14 mouse cellular contexts compared by ENCODE assay signal in genomic region chr6:147569246-147569645, GRCm38 (mm10).
DNase-seq lines count a peak whose midpoint lies in the region; ATAC-seq lines count a peak whose summit lies in the region.
"Had no signal": no experiment of that assay in that cellular context is flagged by ENCODE, and none has a peak within 500 bp of the region (broad histone marks: within the 10 kb centered on the region; RNA-seq: fewer than 3 reads in every experiment).

No protein-coding gene starts in this region.

- no peak for ATAC-seq in megakaryocyte, adult 5-6 weeks (ENCODE audit: poor library complexity, severe bottlenecking)
- ATAC-seq in midbrain, embryonic 15.5 days (replicated peaks), result no peak

- 94% methylated on average over 5 of the region's 5 CpGs for WGBS in midbrain, embryonic 15.5 days

- H3K4me1 ChIP-seq in midbrain, embryonic 15.5 days, result no peaks in the 10 kb centered on the region
- H3K4me1 ChIP-seq: limb, embryonic 13.5 days; neural tube, embryonic 15.5 days had no signal

- no peaks in the 10 kb centered on the region for H3K36me3 ChIP-seq in midbrain, embryonic 15.5 days (replicated peaks)
- H3K36me3 ChIP-seq: limb, embryonic 13.5 days; neural tube, embryonic 15.5 days had no signal

- H3K9ac ChIP-seq in midbrain, embryonic 15.5 days, result no peak overlapping the region
- H3K9ac ChIP-seq: hindbrain, embryonic 14.5 days; limb, embryonic 13.5 days; neural tube, embryonic 15.5 days had no signal

- no peaks in the 10 kb centered on the region for H3K27me3 ChIP-seq in midbrain, embryonic 15.5 days (replicated peaks)
- H3K27me3 ChIP-seq: limb, embryonic 13.5 days; neural tube, embryonic 15.5 days had no signal

- peak; percentile 53 for DNase-seq in adrenal gland, postnatal 10 days
- no peak for DNase-seq in adrenal gland, adult 18-20 months (ENCODE audit: low spot score in 2 of 2)
- DNase-seq in urinary bladder, postnatal 36 days (ENCODE audit: low spot score in 2 of 2), result peak; percentile 21 to 67
- no peak for DNase-seq in urinary bladder, postnatal 4 days (ENCODE audit: low spot score in 2 of 2)
- peak; percentile 29 for DNase-seq in heart, postnatal 4 days
- no peak for DNase-seq in neural tube, embryonic 10.5 days (ENCODE audit: extremely low spot score, low spot score)
- DNase-seq: right cerebral cortex, postnatal 25 days; thymus, postnatal 36 days had no signal

- no peak overlapping the region for H3K4me3 ChIP-seq in midbrain, embryonic 15.5 days
- H3K4me3 ChIP-seq: erythroblast, embryonic 14.5 days; limb, embryonic 13.5 days; neural tube, embryonic 15.5 days had no signal

- no peak overlapping the region for H3K4me2 ChIP-seq in midbrain, embryonic 15.5 days
- H3K4me2 ChIP-seq: hindbrain, embryonic 14.5 days; limb, embryonic 13.5 days; neural tube, embryonic 15.5 days had no signal

- no peak overlapping the region for H3K27ac ChIP-seq in midbrain, embryonic 15.5 days
- H3K27ac ChIP-seq: hindbrain, embryonic 14.5 days; limb, embryonic 13.5 days; neural tube, embryonic 15.5 days had no signal

- H3K9me3 ChIP-seq in midbrain, embryonic 15.5 days, result no peaks in the 10 kb centered on the region
- H3K9me3 ChIP-seq: limb, embryonic 13.5 days; neural tube, embryonic 15.5 days had no signal

Comparison
In these comparisons a context has a peak if more than half of its experiments do, and no peak if none do; other contexts are left out.
1. DNase-seq: peak in adrenal gland, postnatal 10 days (single experiment), urinary bladder, postnatal 36 days (2 of 2) and heart, postnatal 4 days (single experiment); none in adrenal gland, adult 18-20 months (0 of 2), urinary bladder, postnatal 4 days (0 of 2) and neural tube, embryonic 10.5 days (single experiment).